Mouse (Mus musculus) liver, embryonic 12.5 days (tissue): ENCODE data around the gene Dld. TPM values are rescaled to one million over a fixed set of nuclear protein-coding genes. Genes with fewer than 3 reads are reported as not detected.

Source experiments
- ATAC-seq: fragments of 200-750 bp; cut with Nextera tagmentation; 2 replicates; pipeline ENCODE4 v1.8.0; 2017; ENCODE audit warnings: moderate number of reproducible peaks, mild to moderate bottlenecking, moderate library complexity
- H3K27ac ChIP-seq: fragments of 300-500 bp; sonication (generic); 2 replicates; pipeline ENCODE4 v1.5.1; 2016; ENCODE audit warnings: mild to moderate bottlenecking
- H3K27me3 ChIP-seq: fragments of 300-500 bp; sonication (generic); replicated peaks from 2 replicates; pipeline ENCODE4 v1.6.1; 2016; ENCODE audit warnings: mild to moderate bottlenecking, moderate library complexity
- H3K36me3 ChIP-seq: fragments of 300-500 bp; sonication (generic); 2 replicates; pipeline ENCODE4 v1.6.1; 2016; ENCODE audit warnings: mild to moderate bottlenecking, moderate library complexity
- H3K4me1 ChIP-seq: fragments of 300-500 bp; sonication (generic); 2 replicates; pipeline ENCODE4 v1.6.1; 2016
- H3K4me2 ChIP-seq: fragments of 300-500 bp; sonication (generic); 2 replicates; pipeline ENCODE4 v1.6.1; 2016; ENCODE audit warnings: mild to moderate bottlenecking, moderate library complexity
- H3K4me3 ChIP-seq: fragments of 300-500 bp; sonication (generic); 2 replicates; pipeline ENCODE4 v1.5.1; 2016; ENCODE audit warnings: mild to moderate bottlenecking, moderate library complexity
- H3K9ac ChIP-seq: fragments of 300-500 bp; sonication (generic); 2 replicates; pipeline ENCODE4 v1.6.1; 2016; ENCODE audit warnings: mild to moderate bottlenecking, moderate library complexity
- H3K9me3 ChIP-seq: fragments of 300-500 bp; sonication (generic); replicated peaks from 2 replicates; pipeline ENCODE4 v1.6.1; 2016; ENCODE audit warnings: mild to moderate bottlenecking, moderate library complexity
- WGBS: fragments of 180-500 bp; shearing (Covaris S2); methylation state at CpG from one replicate; pipeline ENCODE4 v1.1.7; 2016; ENCODE audit not compliant: insufficient replicate concordance; 5-methylcytosine and 5-hydroxymethylcytosine counted together
- polyA plus RNA-seq: library from polyadenylated mRNA; unstranded; fragments of >200 nt; fragmentation: Nextera tagmentation; extraction: Ambion mirVana; gene quantifications from 2 replicates; pipeline ENCODE4 v1.2.1, GENCODE M21; 2016

The Dld gene
- polyA plus RNA-seq, 1 experiment from 2014 or later = 111 TPM

GRCm38 (mm10) chr12:31374603-31375282 is 23.5 kb upstream of the Dld start:
- Histone ChIP-seq H3K27me3 (no peaks in the 10 kb centered on the region), H3K9ac (no peak overlapping the region), H3K27ac (no peak overlapping the region), H3K4me2 (no peak overlapping the region), H3K4me1 (peaks cover 7% of the 10 kb centered on the region; the same call in 1 of the 2 replicates), H3K4me3 (no peak overlapping the region), H3K9me3 (0 out of 2 replicates have a peak, but pooled peaks cover 3% of the 10 kb centered on the region), H3K36me3 (no peaks in the 10 kb centered on the region)
- ATAC-seq = no peak
- WGBS = 33% methylated on average over 9 of the region's 9 CpGs

GRCm38 (mm10) chr12:31369656-31370055 is 18.4 kb upstream of the Dld start:
- Histone ChIP-seq H3K36me3 (no peaks in the 10 kb centered on the region), H3K4me1 (no peaks in the 10 kb centered on the region), H3K27ac (no peak overlapping the region), H3K4me2 (no peak overlapping the region), H3K9me3 (0 out of 2 replicates have a peak, but pooled peaks cover 3% of the 10 kb centered on the region), H3K9ac (no peak overlapping the region), H3K27me3 (no peaks in the 10 kb centered on the region), H3K4me3 (no peak overlapping the region)
- 74% methylated on average over 7 of the region's 7 CpGs for WGBS
- ATAC-seq = no peak

GRCm38 (mm10) chr12:31369118-31369517 is 17.9 kb upstream of the Dld start:
- WGBS = 84% methylated on average over 1 of the region's 1 CpGs
- 0 out of 2 replicates have a peak, but pooled peaks cover 3% of the 10 kb centered on the region for H3K9me3 ChIP-seq
- no peak overlapping the region for H3K9ac ChIP-seq
- no peak overlapping the region for H3K27ac ChIP-seq
- no peaks in the 10 kb centered on the region for H3K4me1 ChIP-seq
- H3K36me3 ChIP-seq = no peaks in the 10 kb centered on the region
- H3K4me2 ChIP-seq = no peak overlapping the region
- no peak for ATAC-seq
- no peaks in the 10 kb centered on the region for H3K27me3 ChIP-seq
- no peak overlapping the region for H3K4me3 ChIP-seq

- Histone ChIP-seq H3K4me2 (no peak overlapping the region), H3K9me3 (0 out of 2 replicates have a peak, but pooled peaks cover 3% of the 10 kb centered on the region), H3K4me1 (no peaks in the 10 kb centered on the region), H3K36me3 (no peaks in the 10 kb centered on the region), H3K9ac (no peak overlapping the region), H3K27ac (no peak overlapping the region), H3K4me3 (no peak overlapping the region), H3K27me3 (no peaks in the 10 kb centered on the region)
- 74% methylated on average over 5 of the region's 5 CpGs for WGBS
- no peak for ATAC-seq
Observed at GRCm38 (mm10) chr12:31367721-31368120, 16.5 kb upstream of the Dld start.

GRCm38 (mm10) chr12:31366428-31366827 is 15.2 kb upstream of the Dld start:
- WGBS = 55% methylated on average over 3 of the region's 3 CpGs
- H3K4me3 ChIP-seq = no peak overlapping the region
- no peak overlapping the region for H3K9ac ChIP-seq
- no peak for ATAC-seq
- no peak overlapping the region for H3K27ac ChIP-seq
- H3K9me3 ChIP-seq = 0 out of 2 replicates have a peak, but pooled peaks cover 3% of the 10 kb centered on the region
- no peaks in the 10 kb centered on the region for H3K27me3 ChIP-seq
- H3K4me2 ChIP-seq = no peak overlapping the region
- no peaks in the 10 kb centered on the region for H3K36me3 ChIP-seq
- no peaks in the 10 kb centered on the region for H3K4me1 ChIP-seq

GRCm38 (mm10) chr12:31350191-31350943 is 886 bp downstream of the Dld start:
- Histone ChIP-seq H3K27ac (peak overlapping the region; percentile 84; the same call in 1 of the 2 replicates), H3K4me2 (peak overlapping the region; percentile 72), H3K36me3 (peaks cover 29% of the 10 kb centered on the region), H3K27me3 (no peaks in the 10 kb centered on the region), H3K9me3 (no peaks in the 10 kb centered on the region), H3K4me3 (peak overlapping the region; percentile 86), H3K9ac (peak overlapping the region; percentile 88), H3K4me1 (peaks cover 23% of the 10 kb centered on the region)
- WGBS = 18% methylated on average over 15 of the region's 15 CpGs
- no peak for ATAC-seq

GRCm38 (mm10) chr12:31333261-31333660 is 18.0 kb downstream of the Dld start:
- Histone ChIP-seq H3K9ac (no peak overlapping the region), H3K27ac (no peak overlapping the region), H3K27me3 (no peaks in the 10 kb centered on the region), H3K36me3 (peaks cover 73% of the 10 kb centered on the region), H3K4me2 (no peak overlapping the region), H3K9me3 (no peaks in the 10 kb centered on the region), H3K4me1 (no peaks in the 10 kb centered on the region), H3K4me3 (no peak overlapping the region)
- ATAC-seq = no peak
- WGBS = 89% methylated on average over 1 of the region's 1 CpGs

- Histone ChIP-seq H3K4me2 (no peak overlapping the region), H3K27me3 (no peaks in the 10 kb centered on the region)
Observed at GRCm38 (mm10) chr12:31327139-31327538, 24.1 kb downstream of the Dld start.

GRCm38 (mm10) chr12:31323136-31323695 is 28.0 kb downstream of the Dld start:
- Histone ChIP-seq H3K4me1 (no peaks in the 10 kb centered on the region), H3K36me3 (no peaks in the 10 kb centered on the region), H3K4me2 (no peak overlapping the region), H3K4me3 (no peak overlapping the region), H3K27me3 (no peaks in the 10 kb centered on the region), H3K9ac (no peak overlapping the region), H3K9me3 (no peaks in the 10 kb centered on the region), H3K27ac (no peak overlapping the region)
- WGBS = 75% methylated on average over 9 of the region's 9 CpGs
- no peak for ATAC-seq

More at GRCm38 (mm10) chr12:31327139-31327538, 24.1 kb downstream of the Dld start:
- peaks cover 20% of the 10 kb centered on the region for H3K36me3 ChIP-seq
- no peak overlapping the region for H3K4me3 ChIP-seq
- ATAC-seq = no peak
- H3K9ac ChIP-seq = no peak overlapping the region
- H3K27ac ChIP-seq = no peak overlapping the region
- no peaks in the 10 kb centered on the region for H3K4me1 ChIP-seq
- 85% methylated on average over 9 of the region's 9 CpGs for WGBS
- no peaks in the 10 kb centered on the region for H3K9me3 ChIP-seq

- Histone ChIP-seq H3K27ac (no peak overlapping the region), H3K4me1 (no peaks in the 10 kb centered on the region), H3K4me3 (no peak overlapping the region), H3K36me3 (no peaks in the 10 kb centered on the region), H3K9ac (no peak overlapping the region), H3K9me3 (no peaks in the 10 kb centered on the region), H3K4me2 (no peak overlapping the region), H3K27me3 (no peaks in the 10 kb centered on the region)
- ATAC-seq = no peak
- WGBS = 82% methylated on average over 1 of the region's 1 CpGs
Observed at GRCm38 (mm10) chr12:31321532-31321931, 29.7 kb downstream of the Dld start.

- no peaks in the 10 kb centered on the region for H3K4me1 ChIP-seq
- H3K4me2 ChIP-seq = no peak overlapping the region
- no peak overlapping the region for H3K4me3 ChIP-seq
- no peaks in the 10 kb centered on the region for H3K36me3 ChIP-seq
- no peaks in the 10 kb centered on the region for H3K9me3 ChIP-seq
- 74% methylated on average over 13 of the region's 13 CpGs for WGBS
- no peaks in the 10 kb centered on the region for H3K27me3 ChIP-seq
- no peak overlapping the region for H3K27ac ChIP-seq
- no peak for ATAC-seq
- no peak overlapping the region for H3K9ac ChIP-seq
Observed at GRCm38 (mm10) chr12:31320817-31321216, 30.4 kb downstream of the Dld start.

GRCm38 (mm10) chr12:31318409-31318963 is 32.8 kb downstream of the Dld start:
- no peak overlapping the region for H3K27ac ChIP-seq
- H3K4me2 ChIP-seq = no peak overlapping the region
- no peaks in the 10 kb centered on the region for H3K9me3 ChIP-seq
- H3K27me3 ChIP-seq = no peaks in the 10 kb centered on the region
- H3K4me3 ChIP-seq = no peak overlapping the region
- no peak overlapping the region for H3K9ac ChIP-seq
- peaks cover 3% of the 10 kb centered on the region; the same call in 1 of the 2 replicates for H3K36me3 ChIP-seq
- H3K4me1 ChIP-seq = no peaks in the 10 kb centered on the region
- ATAC-seq = no peak
- 79% methylated on average over 10 of the region's 10 CpGs for WGBS
